ENCODE assay signal across 8 mouse cellular contexts in genomic region chr8:125183548-125184451, GRCm38 (mm10).
A peak's percentile ranks its signal among the peaks of the same experiment; 100 is the strongest.
DNase-seq lines count a peak whose midpoint lies in the region; ATAC-seq and TF ChIP-seq lines count a peak whose summit lies in the region.

No protein-coding gene starts in this region.

- H3K27ac ChIP-seq in MEL (ENCODE audit: control insufficient read depth, low read depth, low read length), result no peak overlapping the region
- no peak overlapping the region for H3K27ac ChIP-seq in forebrain, embryonic 14.5 days (ENCODE audit: low read depth, low read length)
- H3K27ac ChIP-seq in lung, embryonic 14.5 days (ENCODE audit: low read depth), result no peak overlapping the region; the same call in 1 of the 2 replicates

- TF ChIP-seq CTCF in MEL (IDR thresholded peaks at IDR 0.05 in 2 of 3, conservative IDR thresholded peaks at IDR 0.05 in 1 of 3; ENCODE audit: control insufficient read depth in 1 of 3, insufficient read depth in 1 of 3, low read depth in 2 of 3, low read length in 3 of 3, poor library complexity in 1 of 3, severe bottlenecking in 1 of 3), result peak; percentile 88 to 99 (median 97)
- TF ChIP-seq CTCF in lung, embryonic 14.5 days (IDR thresholded peaks at IDR 0.05; ENCODE audit: low read depth), result peak; percentile 98

- H3K4me1 ChIP-seq in MEL (ENCODE audit: control insufficient read depth in 1 of 2, insufficient read depth in 2 of 2, low read length in 2 of 2), result peaks cover 10 to 11% of the 10 kb centered on the region in 2 experiments
- peaks cover 13% of the 10 kb centered on the region for H3K4me1 ChIP-seq in forebrain, embryonic 14.5 days (ENCODE audit: control insufficient read depth, insufficient read depth, low read length)
- 0 out of 2 replicates have a peak, but pooled peaks cover 6% of the 10 kb centered on the region for H3K4me1 ChIP-seq in lung, embryonic 14.5 days (ENCODE audit: insufficient read depth)

- H3K27me3 ChIP-seq in MEL (ENCODE audit: control insufficient read depth in 1 of 2, insufficient read depth in 2 of 2, low read length in 2 of 2), result no peaks in the 10 kb centered on the region
- H3K27me3 ChIP-seq in forebrain, embryonic 14.5 days (replicated peaks; ENCODE audit: control insufficient read depth, insufficient read depth, low read length), result no peaks in the 10 kb centered on the region
- no peaks in the 10 kb centered on the region for H3K27me3 ChIP-seq in lung, embryonic 14.5 days (ENCODE audit: insufficient read depth, low read length)

- H3K79me2 ChIP-seq in MEL (ENCODE audit: control insufficient read depth, insufficient read depth, low read length, poor library complexity), result no peaks in the 10 kb centered on the region

- TF ChIP-seq RAD21 in MEL (IDR thresholded peaks at IDR 0.05; ENCODE audit: low read depth, low read length), result peak; percentile 91

- ATAC-seq in cerebellum, adult (ENCODE audit: insufficient number of reproducible peaks, low FRiP score, low TSS enrichment), result peak; percentile 78; the same call in 1 of the 2 replicates
- peak; percentile 92 for ATAC-seq in forebrain, embryonic 14.5 days
- ATAC-seq in lung, embryonic 14.5 days (ENCODE audit: insufficient read depth), result peak; percentile 65

- no peak for TF ChIP-seq EP300 in MEL (IDR thresholded peaks at IDR 0.05; ENCODE audit: low read depth in 1 of 2, low read length in 2 of 2)

- H3K36me3 ChIP-seq in MEL (ENCODE audit: control insufficient read depth in 1 of 2, insufficient read depth in 2 of 2, low read length in 2 of 2), result no peaks in the 10 kb centered on the region; a peak in 1 of 4 replicates
- H3K36me3 ChIP-seq in forebrain, embryonic 14.5 days (ENCODE audit: control insufficient read depth, insufficient read depth, low read length), result no peaks in the 10 kb centered on the region
- no peaks in the 10 kb centered on the region for H3K36me3 ChIP-seq in lung, embryonic 14.5 days (ENCODE audit: insufficient read depth)

- H3K4me2 ChIP-seq in forebrain, embryonic 14.5 days (ENCODE audit: low read length), result peak overlapping the region; percentile 19; the same call in 1 of the 2 replicates
- H3K4me2 ChIP-seq in lung, embryonic 14.5 days, result no peak overlapping the region

- peak; percentile 85 for DNase-seq in MEL (ENCODE audit: low read depth, low spot score)
- DNase-seq in forebrain, embryonic 14.5 days (ENCODE audit: low spot score), result peak; percentile 92
- DNase-seq in heart, postnatal 25 days (ENCODE audit: low spot score), result peak; percentile 48
- DNase-seq in kidney, postnatal 4 days, result peak; percentile 93
- peak; percentile 94 for DNase-seq in lung, embryonic 14.5 days
- DNase-seq in ovary, postnatal 14 days (ENCODE audit: low spot score), result peak; percentile 89
- DNase-seq in thymus, postnatal 25 days, result peak; percentile 80

- H3K4me3 ChIP-seq in MEL (ENCODE audit: control insufficient read depth in 1 of 2, insufficient read depth in 1 of 2, low read depth in 2 of 2, low read length in 2 of 2), result peak overlapping the region; percentile 27 to 42
- H3K4me3 ChIP-seq in forebrain, embryonic 14.5 days (ENCODE audit: low read depth, low read length), result no peak overlapping the region
- H3K4me3 ChIP-seq in lung, embryonic 14.5 days (ENCODE audit: low read depth, low read length), result no peak overlapping the region

- H3K9ac ChIP-seq in MEL (ENCODE audit: control insufficient read depth, low read depth, low read length, poor library complexity, severe bottlenecking), result peak overlapping the region; percentile 49
- H3K9ac ChIP-seq in forebrain, embryonic 14.5 days (ENCODE audit: low read length), result 0 out of 2 replicates have a peak overlapping the region, but pooled peaks have one; percentile 35
- H3K9ac ChIP-seq in lung, embryonic 14.5 days, result no peak overlapping the region

- H3K9me3 ChIP-seq in MEL (replicated peaks; ENCODE audit: insufficient read depth, low read length), result no peaks in the 10 kb centered on the region
- no peaks in the 10 kb centered on the region for H3K9me3 ChIP-seq in forebrain, embryonic 14.5 days (replicated peaks; ENCODE audit: control insufficient read depth, low read length)
- no peaks in the 10 kb centered on the region for H3K9me3 ChIP-seq in lung, embryonic 14.5 days (ENCODE audit: low read depth, low read length)

- intact Hi-C loops in heart, postnatal 25 days (cut with DNase I), result loop anchor here (2.0 to 5.0 kb wide), 6 partner anchors 109 to 674 kb away; partner anchors contain the start of gene Sipa1l2

- no peak for TF ChIP-seq POLR2A in MEL (IDR thresholded peaks at IDR 0.05; ENCODE audit: control insufficient read depth in 1 of 2, insufficient read depth in 1 of 2, low read depth in 1 of 2, low read length in 2 of 2, poor library complexity in 1 of 2)

- 20% methylated on average over 17 of the region's 17 CpGs for WGBS in forebrain, embryonic 14.5 days
- WGBS in lung, embryonic 14.5 days, result 17% methylated on average over 17 of the region's 17 CpGs

TF ChIP-seq in MEL, 35 proteins besides CTCF, POLR2A, EP300 and RAD21:
- TF ChIP-seq NELFE (IDR thresholded peaks at IDR 0.05; ENCODE audit: low read depth, low read length) (no peak), ZC3H11A (IDR thresholded peaks at IDR 0.05; ENCODE audit: low read depth, low read length) (peak; percentile 78), CHD1 (IDR thresholded peaks at IDR 0.05; ENCODE audit: low read depth, low read length) (no peak), MAZ (IDR thresholded peaks at IDR 0.05; ENCODE audit: low read depth, low read length) (no peak), ETS1 (IDR thresholded peaks at IDR 0.05; ENCODE audit: low read depth, low read length) (no peak), MAX (IDR thresholded peaks at IDR 0.05; ENCODE audit: low read length) (0 out of 2 replicates have a peak, but pooled peaks have one; percentile 4), JUND (IDR thresholded peaks at IDR 0.05; ENCODE audit: low read depth, low read length) (no peak), ELF1 (IDR thresholded peaks at IDR 0.05; ENCODE audit: low read depth, low read length) (0 out of 2 replicates have a peak, but pooled peaks have one; percentile 10), TCF12 (IDR thresholded peaks at IDR 0.05; ENCODE audit: low read depth, low read length) (0 out of 2 replicates have a peak, but pooled peaks have one; percentile 15), KAT2A (conservative IDR thresholded peaks at IDR 0.05; ENCODE audit: low read depth, low read length) (no peak), SMC3 (IDR thresholded peaks at IDR 0.05; ENCODE audit: low read depth, low read length) (peak; percentile 86), HCFC1 (IDR thresholded peaks at IDR 0.05; ENCODE audit: low read depth, low read length) (peak; percentile 38; the same call in 1 of the 2 replicates)

Comparison
In these comparisons a context has a peak if more than half of its experiments do, and no peak if none do; other contexts are left out.
1. H3K4me3 ChIP-seq: peak in MEL (2 of 2); none in forebrain, embryonic 14.5 days (single experiment) and lung, embryonic 14.5 days (single experiment).
2. Peak in every context shown above with its lines, with median percentiles within 50 percentile points of each other: DNase-seq and ATAC-seq.